Mouse (Mus musculus) ES-E14 (cell line): ENCODE data around the gene Zfp366. TPM values are rescaled to one million over a fixed set of nuclear protein-coding genes. Genes with fewer than 3 reads are reported as not detected.

Source experiments
- DNase-seq: peaks from one replicate; pipeline ENCODE4 v3.0.0-alpha.2; 2013; ENCODE audit warnings: low read depth, low spot score
- H3K27ac ChIP-seq: 2 replicates; pipeline ENCODE4 v1.5.1; 2012; ENCODE audit warnings: low read depth, mild to moderate bottlenecking, low read length, moderate library complexity, mixed read lengths; ENCODE audit not compliant: poor library complexity, insufficient read depth, severe bottlenecking
- H3K36me3 ChIP-seq: 2 replicates; pipeline ENCODE4 v1.6.1; 2012; ENCODE audit warnings: mild to moderate bottlenecking, low read length, moderate library complexity, mixed read lengths; ENCODE audit not compliant: control insufficient read depth, poor library complexity, insufficient read depth, severe bottlenecking
- H3K4me1 ChIP-seq, 2 experiments: fragments of 150-350 bp in 1 of 2; sonication (generic) in 1 of 2; 2 replicates each; pipeline ENCODE4 v1.6.1; 2012; ENCODE audit warnings: low read length in 2 of 2, mild to moderate bottlenecking in 1 of 2, mixed read lengths in 1 of 2; ENCODE audit not compliant: control insufficient read depth in 2 of 2, insufficient read depth in 2 of 2, poor library complexity in 1 of 2
- H3K4me3 ChIP-seq, 2 experiments: fragments of 150-350 bp in 1 of 2; sonication (generic) in 1 of 2; 2 replicates each; pipeline ENCODE4 v1.5.1; 2012; ENCODE audit warnings: low read length in 2 of 2, low read depth in 1 of 2, mild to moderate bottlenecking in 1 of 2, mixed read lengths in 1 of 2; ENCODE audit not compliant: insufficient read depth in 1 of 2, poor library complexity in 1 of 2, severe bottlenecking in 1 of 2
- H3K9ac ChIP-seq: 2 replicates; pipeline ENCODE4 v1.6.1; 2012; ENCODE audit warnings: low read depth, mild to moderate bottlenecking, low read length, mixed read lengths; ENCODE audit not compliant: poor library complexity, insufficient read depth, severe bottlenecking
- H3K9me3 ChIP-seq: fragments of 150-350 bp; sonication (generic); 2 replicates; pipeline ENCODE4 v1.6.1; 2012; ENCODE audit warnings: low read depth, mild to moderate bottlenecking, low read length; ENCODE audit not compliant: control insufficient read depth, insufficient read depth
- CHD2 ChIP-seq: IDR thresholded peaks from 2 replicates; pipeline ENCODE4 v1.6.1; 2014; ENCODE audit warnings: mild to moderate bottlenecking, low read depth, low read length, inconsistent platforms
- HCFC1 ChIP-seq: IDR thresholded peaks from 2 replicates; pipeline ENCODE4 v1.6.1; 2012; ENCODE audit warnings: low read length, inconsistent platforms, borderline replicate concordance; ENCODE audit not compliant: insufficient read depth
- MAFK ChIP-seq: IDR thresholded peaks from 2 replicates; pipeline ENCODE4 v1.6.1; 2014; ENCODE audit warnings: mild to moderate bottlenecking, low read depth, low read length, inconsistent platforms; ENCODE audit not compliant: insufficient read depth
- ZC3H11A ChIP-seq: IDR thresholded peaks from 2 replicates; pipeline ENCODE4 v1.6.1; 2012; ENCODE audit warnings: low read depth, mild to moderate bottlenecking, inconsistent platforms, low read length, borderline replicate concordance
- ZNF384 ChIP-seq: IDR thresholded peaks from 2 replicates; pipeline ENCODE4 v1.6.1; 2012; ENCODE audit warnings: low read depth, low read length, inconsistent platforms
- in situ Hi-C, 2 experiments: fragments of 600-800 bp; cut with MboI; formaldehyde crosslinking; loops; one replicate each; pipeline ENCODE4 v1.15.1; 2025; ENCODE audit warnings: low sequenced_read_pairs in 2 of 2, inconsistent platforms in 1 of 2; ENCODE audit not compliant: unreplicated experiment in 2 of 2
- total RNA-seq: library from RNA; depleted of rRNA; stranded (reverse); fragments of 300-350 nt; gene quantifications from 2 replicates; pipeline ENCODE4 v1.2.3, GENCODE M21; 2012

The Zfp366 gene
- total RNA-seq, 1 experiment: 0.04 TPM

DNA sequence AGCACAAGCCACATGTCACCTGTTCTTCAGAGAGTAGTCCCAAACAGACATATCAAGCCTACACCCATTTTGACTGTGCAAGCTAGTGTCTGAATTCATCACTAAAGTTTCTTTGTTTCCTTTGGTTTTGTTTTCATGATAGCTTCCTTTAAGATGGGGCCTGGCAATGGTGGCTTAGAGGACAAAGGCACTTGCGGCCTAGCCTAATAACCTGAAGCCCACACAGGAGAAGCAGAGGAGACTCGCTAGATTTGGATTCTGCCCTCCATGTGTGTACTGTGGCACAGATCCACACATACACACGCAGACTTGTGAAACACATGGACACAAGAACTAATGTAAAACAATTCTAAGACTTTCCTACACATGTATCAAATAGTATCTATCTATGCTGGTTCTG lies 37.4 kb downstream of the Zfp366 start:
- H3K4me1 ChIP-seq: no peaks in the 10 kb centered on the region; a peak in 1 of 4 replicates
- in situ Hi-C loops: no loop called here
- TF ChIP-seq HCFC1: no peak
- no peak for TF ChIP-seq MAFK
- no peak for TF ChIP-seq CHD2
- no peak for TF ChIP-seq ZNF384
- no peak for TF ChIP-seq ZC3H11A
- DNase-seq: no peak
- no peak overlapping the region for H3K27ac ChIP-seq
- H3K9me3 ChIP-seq: no peaks in the 10 kb centered on the region
- H3K4me3 ChIP-seq: no peak overlapping the region
- no peak overlapping the region for H3K9ac ChIP-seq
- no peaks in the 10 kb centered on the region for H3K36me3 ChIP-seq

DNA sequence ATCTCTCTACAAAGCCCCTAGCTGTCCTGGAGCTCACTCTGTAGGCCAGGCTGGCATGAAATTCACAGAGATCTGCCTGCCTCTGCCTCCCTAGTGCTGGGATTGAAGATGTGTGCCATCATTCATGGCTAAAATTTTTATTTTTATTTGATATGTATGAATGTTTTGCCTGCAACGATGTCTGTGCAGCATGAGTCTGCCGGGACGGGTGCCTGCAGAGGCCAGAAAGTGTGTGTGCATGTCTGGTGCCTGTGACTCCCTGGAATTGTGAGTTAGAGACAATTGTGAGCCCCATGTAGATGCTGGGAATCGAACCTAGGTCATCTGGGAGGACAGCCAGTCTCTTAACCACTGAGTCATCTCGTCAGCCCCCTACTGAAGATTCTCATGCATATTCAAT lies 37.9 kb downstream of the Zfp366 start:
- no peak overlapping the region for H3K9ac ChIP-seq
- no peak overlapping the region for H3K27ac ChIP-seq
- H3K4me3 ChIP-seq: no peak overlapping the region
- no peaks in the 10 kb centered on the region; a peak in 1 of 4 replicates for H3K4me1 ChIP-seq
- no peaks in the 10 kb centered on the region for H3K9me3 ChIP-seq
- in situ Hi-C loops: no loop called here
- H3K36me3 ChIP-seq: no peaks in the 10 kb centered on the region
- DNase-seq: no peak
- TF ChIP-seq ZC3H11A (no peak), CHD2 (no peak), ZNF384 (no peak), HCFC1 (no peak), MAFK (no peak)

DNA sequence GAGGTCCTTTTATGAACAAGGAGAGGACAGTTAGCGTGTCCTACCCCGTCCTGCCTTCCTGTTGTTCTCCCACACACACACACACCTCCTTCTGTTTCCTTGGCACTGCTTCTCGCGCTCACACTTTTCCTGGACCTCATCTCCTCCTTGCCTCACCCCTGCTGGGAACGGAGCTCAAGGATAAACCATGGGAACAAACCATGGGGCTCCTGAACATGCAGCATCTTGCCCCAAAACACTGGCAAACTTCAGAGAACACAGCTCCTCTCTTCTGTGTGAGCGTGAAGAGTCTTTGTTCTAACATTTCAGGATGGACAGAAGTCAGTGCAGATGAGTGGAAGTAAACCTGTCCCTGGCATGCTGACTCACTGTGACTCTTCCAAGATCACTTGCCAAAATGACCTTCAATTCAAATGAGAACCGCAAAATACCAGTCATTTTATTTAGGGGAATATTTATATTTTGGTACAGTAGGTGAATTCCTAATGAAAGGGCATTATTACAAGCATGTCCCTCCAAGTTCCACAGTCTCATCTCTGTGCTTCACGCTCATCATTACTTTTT lies 38.8 kb downstream of the Zfp366 start:
- H3K4me1 ChIP-seq: no peaks in the 10 kb centered on the region
- in situ Hi-C loops: no loop called here
- H3K4me3 ChIP-seq: no peak overlapping the region
- H3K9me3 ChIP-seq: no peaks in the 10 kb centered on the region
- no peak overlapping the region for H3K9ac ChIP-seq
- no peak for TF ChIP-seq HCFC1
- H3K27ac ChIP-seq: no peak overlapping the region
- DNase-seq: no peak
- no peaks in the 10 kb centered on the region for H3K36me3 ChIP-seq

DNA sequence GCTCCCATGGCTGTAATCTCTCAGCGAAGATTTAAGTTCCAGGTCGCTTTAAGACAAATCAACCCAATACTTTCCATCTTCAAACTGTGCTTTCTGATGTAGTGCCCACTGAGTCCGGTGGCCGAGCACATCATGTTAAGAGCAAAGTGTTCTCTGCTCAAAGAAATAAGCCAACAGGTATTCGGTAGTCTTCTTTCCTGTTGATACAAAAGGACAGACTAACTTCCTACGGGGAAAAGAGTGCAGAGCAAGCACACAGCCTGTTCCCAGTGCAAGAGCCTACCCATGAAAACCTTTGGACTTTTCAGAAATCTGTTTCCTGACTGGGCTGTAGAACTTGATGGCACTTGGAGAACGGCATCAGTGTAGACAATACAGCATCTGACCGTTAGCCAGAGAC lies 39.3 kb downstream of the Zfp366 start:
- Histone ChIP-seq H3K4me1 (no peaks in the 10 kb centered on the region), H3K4me3 (no peak overlapping the region), H3K27ac (no peak overlapping the region), H3K9me3 (no peaks in the 10 kb centered on the region), H3K36me3 (no peaks in the 10 kb centered on the region), H3K9ac (no peak overlapping the region)
- no peak for TF ChIP-seq MAFK
- no peak for TF ChIP-seq ZNF384
- TF ChIP-seq CHD2: no peak
- no peak for TF ChIP-seq ZC3H11A
- no peak for TF ChIP-seq HCFC1
- in situ Hi-C loops: no loop called here
- DNase-seq: no peak
